ENCODE assay signal across 16 mouse cellular contexts in the genomic region with DNA sequence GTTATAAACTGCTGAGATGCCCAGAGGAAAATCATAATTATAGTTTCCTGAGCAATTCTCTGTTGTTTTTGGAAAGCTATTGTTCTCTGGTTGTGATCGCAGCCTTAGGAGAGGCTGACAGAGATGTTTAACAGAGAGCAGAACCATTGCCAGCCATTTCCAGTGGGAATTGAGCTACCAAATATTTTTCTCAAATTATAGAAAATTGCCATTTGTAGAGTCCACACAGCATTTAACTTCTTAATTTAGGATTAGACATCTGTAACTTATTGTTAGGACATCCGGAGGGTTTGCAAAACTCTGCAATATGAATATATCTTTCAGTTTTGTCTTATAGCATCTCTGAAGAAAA.
DNase-seq lines count a peak whose midpoint lies in the region; ATAC-seq and TF ChIP-seq lines count a peak whose summit lies in the region.
"Had no signal": no experiment of that assay in that cellular context is flagged by ENCODE, and none has a peak within 500 bp of the region (broad histone marks: within the 10 kb centered on the region; RNA-seq: fewer than 3 reads in every experiment).

No protein-coding gene starts in this region.

- H3K4me3 ChIP-seq in heart, embryonic 16.5 days (ENCODE audit: low read length), result no peak overlapping the region
- no peak overlapping the region for H3K4me3 ChIP-seq in lung, embryonic 16.5 days (ENCODE audit: low read length)
- H3K4me3 ChIP-seq in lung, postnatal 0 days (ENCODE audit: low read depth, low read length), result no peak overlapping the region
- H3K4me3 ChIP-seq in liver, embryonic 15.5 days (replicated peaks), result no peak overlapping the region
- H3K4me3 ChIP-seq in forebrain, embryonic 14.5 days (ENCODE audit: low read depth, low read length), result no peak overlapping the region
- H3K4me3 ChIP-seq: embryonic facial prominence, embryonic 13.5 days; kidney, embryonic 15.5 days had no signal

- no peak for TF ChIP-seq CTCF in lung, postnatal 0 days (IDR thresholded peaks at IDR 0.05)

- ATAC-seq in heart, embryonic 16.5 days (replicated peaks; ENCODE audit: extremely low read depth, insufficient read depth, low FRiP score), result no peak
- no peak for ATAC-seq in lung, embryonic 16.5 days (ENCODE audit: low read depth)
- no peak for ATAC-seq in lung, postnatal 0 days
- no peak for ATAC-seq in liver, embryonic 15.5 days (ENCODE audit: insufficient read depth)
- ATAC-seq in forebrain, embryonic 14.5 days, result no peak
- ATAC-seq: midbrain, embryonic 16.5 days had no signal

- H3K36me3 ChIP-seq in heart, embryonic 16.5 days (ENCODE audit: control insufficient read depth, insufficient read depth), result no peaks in the 10 kb centered on the region
- no peaks in the 10 kb centered on the region for H3K36me3 ChIP-seq in lung, embryonic 16.5 days (ENCODE audit: control insufficient read depth, insufficient read depth, low read length)
- no peaks in the 10 kb centered on the region for H3K36me3 ChIP-seq in lung, postnatal 0 days (ENCODE audit: insufficient read depth, low read length)
- no peaks in the 10 kb centered on the region for H3K36me3 ChIP-seq in liver, embryonic 15.5 days (replicated peaks)
- H3K36me3 ChIP-seq in forebrain, embryonic 14.5 days (ENCODE audit: control insufficient read depth, insufficient read depth, low read length), result no peaks in the 10 kb centered on the region
- H3K36me3 ChIP-seq: embryonic facial prominence, embryonic 13.5 days; kidney, embryonic 15.5 days had no signal

- H3K4me2 ChIP-seq in heart, embryonic 16.5 days (ENCODE audit: low read depth, low read length), result no peak overlapping the region
- no peak overlapping the region for H3K4me2 ChIP-seq in lung, embryonic 16.5 days (ENCODE audit: low read depth, low read length)
- H3K4me2 ChIP-seq in lung, postnatal 0 days (replicated peaks; ENCODE audit: low read depth, low read length), result no peak overlapping the region
- H3K4me2 ChIP-seq in liver, embryonic 15.5 days, result peak overlapping the region; percentile 58
- H3K4me2 ChIP-seq in forebrain, embryonic 14.5 days (ENCODE audit: low read length), result no peak overlapping the region
- H3K4me2 ChIP-seq: embryonic facial prominence, embryonic 13.5 days; kidney, embryonic 15.5 days had no signal

- TF ChIP-seq EP300 in lung, postnatal 0 days (IDR thresholded peaks at IDR 0.05), result no peak

- H3K9ac ChIP-seq in heart, embryonic 16.5 days (ENCODE audit: low read length), result no peak overlapping the region
- H3K9ac ChIP-seq in lung, embryonic 16.5 days (ENCODE audit: low read length), result no peak overlapping the region
- H3K9ac ChIP-seq in lung, postnatal 0 days (replicated peaks; ENCODE audit: low read depth), result no peak overlapping the region
- 0 out of 2 replicates have a peak overlapping the region, but pooled peaks have one; percentile 26 for H3K9ac ChIP-seq in liver, embryonic 15.5 days
- no peak overlapping the region for H3K9ac ChIP-seq in forebrain, embryonic 14.5 days (ENCODE audit: low read length)
- H3K9ac ChIP-seq: embryonic facial prominence, embryonic 13.5 days; kidney, embryonic 15.5 days had no signal

- 63% methylated on average over 2 of the region's 2 CpGs for WGBS in heart, embryonic 16.5 days
- WGBS in lung, embryonic 16.5 days, result 65% methylated on average over 2 of the region's 2 CpGs
- WGBS in lung, postnatal 0 days, result 64% methylated on average over 2 of the region's 2 CpGs
- 66% methylated on average over 2 of the region's 2 CpGs for WGBS in liver, embryonic 15.5 days (ENCODE audit: insufficient replicate concordance)
- 90% methylated on average over 2 of the region's 2 CpGs for WGBS in forebrain, embryonic 14.5 days

- H3K9me3 ChIP-seq in heart, embryonic 16.5 days (replicated peaks; ENCODE audit: control insufficient read depth, low read length), result no peaks in the 10 kb centered on the region
- no peaks in the 10 kb centered on the region for H3K9me3 ChIP-seq in lung, embryonic 16.5 days (ENCODE audit: control insufficient read depth, low read length)
- no peaks in the 10 kb centered on the region for H3K9me3 ChIP-seq in lung, postnatal 0 days (ENCODE audit: low read length)
- no peaks in the 10 kb centered on the region for H3K9me3 ChIP-seq in liver, embryonic 15.5 days (replicated peaks)
- H3K9me3 ChIP-seq in forebrain, embryonic 14.5 days (replicated peaks; ENCODE audit: control insufficient read depth, low read length), result no peaks in the 10 kb centered on the region
- H3K9me3 ChIP-seq: embryonic facial prominence, embryonic 13.5 days; kidney, embryonic 15.5 days had no signal

- peaks cover 7% of the 10 kb centered on the region; the same call in 1 of the 2 replicates for H3K4me1 ChIP-seq in heart, embryonic 16.5 days (ENCODE audit: control insufficient read depth, insufficient read depth, low read length)
- H3K4me1 ChIP-seq in lung, embryonic 16.5 days (replicated peaks; ENCODE audit: control insufficient read depth, insufficient read depth, low read length), result peaks cover 9% of the 10 kb centered on the region
- no peaks in the 10 kb centered on the region for H3K4me1 ChIP-seq in lung, postnatal 0 days (ENCODE audit: insufficient read depth, low read depth, low read length)
- H3K4me1 ChIP-seq in liver, embryonic 15.5 days (replicated peaks), result peaks cover 61% of the 10 kb centered on the region
- H3K4me1 ChIP-seq in forebrain, embryonic 14.5 days (ENCODE audit: control insufficient read depth, insufficient read depth, low read length), result no peaks in the 10 kb centered on the region
- H3K4me1 ChIP-seq: embryonic facial prominence, embryonic 13.5 days; kidney, embryonic 15.5 days had no signal

- no peaks in the 10 kb centered on the region for H3K27me3 ChIP-seq in heart, embryonic 16.5 days (ENCODE audit: control insufficient read depth, insufficient read depth, low read length)
- no peaks in the 10 kb centered on the region for H3K27me3 ChIP-seq in lung, embryonic 16.5 days (ENCODE audit: control insufficient read depth, insufficient read depth, low read depth, low read length)
- H3K27me3 ChIP-seq in lung, postnatal 0 days (replicated peaks; ENCODE audit: insufficient read depth, low read length), result no peaks in the 10 kb centered on the region
- H3K27me3 ChIP-seq in liver, embryonic 15.5 days, result no peaks in the 10 kb centered on the region
- no peaks in the 10 kb centered on the region for H3K27me3 ChIP-seq in forebrain, embryonic 14.5 days (replicated peaks; ENCODE audit: control insufficient read depth, insufficient read depth, low read length)
- H3K27me3 ChIP-seq: embryonic facial prominence, embryonic 13.5 days; kidney, embryonic 15.5 days had no signal

- no peak for DNase-seq in heart, adult 11 months
- no peak for DNase-seq in lung, postnatal 0 days (ENCODE audit: low spot score)
- DNase-seq in kidney, postnatal 14 days, result no peak
- DNase-seq in forebrain, embryonic 14.5 days (ENCODE audit: low spot score), result no peak
- DNase-seq: adrenal gland, postnatal 36 days; cerebellum, adult 2 months; gastrocnemius, postnatal 14 days; heart, postnatal 14 days; lung, postnatal 10 days; right cerebral cortex, adult 18-20 months had no signal

- H3K27ac ChIP-seq in heart, embryonic 16.5 days (ENCODE audit: low read length), result peak overlapping the region; percentile 14
- peak overlapping the region; percentile 59 for H3K27ac ChIP-seq in lung, embryonic 16.5 days (ENCODE audit: low read length)
- H3K27ac ChIP-seq in lung, postnatal 0 days (ENCODE audit: low read length), result no peak overlapping the region
- H3K27ac ChIP-seq in liver, embryonic 15.5 days (replicated peaks), result peak overlapping the region; percentile 89
- no peak overlapping the region for H3K27ac ChIP-seq in forebrain, embryonic 14.5 days (ENCODE audit: low read depth, low read length)
- H3K27ac ChIP-seq: embryonic facial prominence, embryonic 13.5 days; kidney, embryonic 15.5 days had no signal

Comparison
In these comparisons a context has a peak if more than half of its experiments do, and no peak if none do; other contexts are left out.
1. H3K27ac ChIP-seq: peak in heart, embryonic 16.5 days (single experiment), lung, embryonic 16.5 days (single experiment) and liver, embryonic 15.5 days (single experiment); none in lung, postnatal 0 days (single experiment) and forebrain, embryonic 14.5 days (single experiment).